Mouse (Mus musculus) adrenal gland, postnatal 36 days (tissue): ENCODE data around the gene U2af1l4. TPM values are rescaled to one million over a fixed set of nuclear protein-coding genes. Genes with fewer than 3 reads are reported as not detected.
A peak's percentile ranks its signal among the peaks of the same experiment; 100 is the strongest.

Experiments used
- DNase-seq, 2 experiments: peaks; one replicate each; pipeline ENCODE4 v3.0.0; 2021; ENCODE audit warnings: mixed read lengths in 1 of 2
- total RNA-seq, 2 experiments: library from RNA; stranded (reverse); gene quantifications; 2 replicates each; pipeline ENCODE4 v1.2.3; 2021

U2af1l4 gene
- total RNA-seq, 2 experiments from 2014 or later: 68.8 to 70.8 TPM

GRCm38 (mm10) chr7:30552102-30553020 lies 10.7 kb upstream of the U2af1l4 start, which contains the start of the genes Hspb6 and Proser3:
Hspb6 (plus strand) TSS chr7:30552178.
Proser3 (minus strand) TSS chr7:30552299.
- peak; percentile 95 to 97 for DNase-seq

- DNase-seq: peak; percentile 79 to 83
These were observed 10.0 kb upstream of the U2af1l4 start for GRCm38 (mm10) chr7:30553021-30553589.

GRCm38 (mm10) chr7:30553810-30554584 lies 9.1 kb upstream of the U2af1l4 start:
- no peak for DNase-seq

- DNase-seq: no peak
These were observed 6.1 kb upstream of the U2af1l4 start for GRCm38 (mm10) chr7:30556894-30557536.

- DNase-seq: peak in 1 of 2 experiments; percentile 38
These were observed 5.1 kb upstream of the U2af1l4 start for GRCm38 (mm10) chr7:30557901-30558514.

GRCm38 (mm10) chr7:30558656-30559442 lies 4.3 kb upstream of the U2af1l4 start:
- DNase-seq: no peak

GRCm38 (mm10) chr7:30559443-30559954 lies 3.6 kb upstream of the U2af1l4 start, which contains the start of gene Lin37:
Lin37 (minus strand) TSS chr7:30559838.
- peak; percentile 97 to 98 for DNase-seq

GRCm38 (mm10) chr7:30560296-30560695 lies 2.8 kb upstream of the U2af1l4 start:
- DNase-seq: no peak

- DNase-seq: no peak
These were observed 480 bp upstream of the U2af1l4 start for GRCm38 (mm10) chr7:30562526-30563116.

- DNase-seq: no peak
These were observed 792 bp downstream of the U2af1l4 start for GRCm38 (mm10) chr7:30563906-30564280.

GRCm38 (mm10) chr7:30564970-30565571 lies 2.0 kb downstream of the U2af1l4 start, which contains the start of gene Igflr1:
Igflr1 (plus strand) TSS chr7:30565427.
- no peak for DNase-seq

GRCm38 (mm10) chr7:30566033-30566432 lies 2.9 kb downstream of the U2af1l4 start:
- DNase-seq: no peak

GRCm38 (mm10) chr7:30567555-30567954 lies 4.5 kb downstream of the U2af1l4 start:
- no peak for DNase-seq

- no peak for DNase-seq
These were observed 9.3 kb downstream of the U2af1l4 start for GRCm38 (mm10) chr7:30572389-30572788.

GRCm38 (mm10) chr7:30572969-30573368 lies 9.9 kb downstream of the U2af1l4 start:
- DNase-seq: peak; percentile 67 to 75

GRCm38 (mm10) chr7:30579950-30580349 lies 16.8 kb downstream of the U2af1l4 start:
- no peak for DNase-seq

- no peak for DNase-seq
These were observed 18.4 kb downstream of the U2af1l4 start for GRCm38 (mm10) chr7:30581547-30581946.

GRCm38 (mm10) chr7:30584339-30584738 lies 21.2 kb downstream of the U2af1l4 start:
- DNase-seq: no peak

- no peak for DNase-seq
These were observed 22.1 kb downstream of the U2af1l4 start for GRCm38 (mm10) chr7:30585170-30585569.
